Mouse (Mus musculus) neural tube, embryonic 11.5 days (tissue): ENCODE measurements around the gene P3h1. TPM values are rescaled to one million over a fixed set of nuclear protein-coding genes. Genes with fewer than 3 reads are reported as not detected.

ENCODE experiments used
- ATAC-seq: fragments of 200-750 bp; cut with Nextera tagmentation; 2 replicates; pipeline ENCODE4 v1.8.0; 2017; ENCODE audit warnings: moderate number of reproducible peaks, mild to moderate bottlenecking, moderate TSS enrichment, moderate library complexity; ENCODE audit not compliant: insufficient read depth, low FRiP score, low TSS enrichment
- DNase-seq: peaks from one replicate; pipeline ENCODE4 v3.0.0-alpha.2; 2015; ENCODE audit warnings: low spot score
- H3K27ac ChIP-seq: fragments of 300-500 bp; sonication (generic); 2 replicates; pipeline ENCODE4 v1.5.1; 2014; ENCODE audit warnings: low read depth, mild to moderate bottlenecking, low read length
- H3K27me3 ChIP-seq: fragments of 300-500 bp; sonication (generic); 2 replicates; pipeline ENCODE4 v1.6.1; 2014; ENCODE audit warnings: mild to moderate bottlenecking, low read length, mixed read lengths; ENCODE audit not compliant: control insufficient read depth, insufficient read depth
- H3K36me3 ChIP-seq: fragments of 300-500 bp; sonication (generic); 2 replicates; pipeline ENCODE4 v1.6.1; 2014; ENCODE audit warnings: mild to moderate bottlenecking, low read length, moderate library complexity, mixed read lengths; ENCODE audit not compliant: control insufficient read depth, insufficient read depth
- H3K4me1 ChIP-seq: fragments of 300-500 bp; sonication (generic); 2 replicates; pipeline ENCODE4 v1.6.1; 2014; ENCODE audit warnings: low read length, mixed read lengths; ENCODE audit not compliant: control insufficient read depth, insufficient read depth
- H3K4me2 ChIP-seq: fragments of 300-500 bp; sonication (generic); 2 replicates; pipeline ENCODE4 v1.6.1; 2014; ENCODE audit warnings: low read depth, mild to moderate bottlenecking, moderate library complexity
- H3K4me3 ChIP-seq: fragments of 300-500 bp; sonication (generic); 2 replicates; pipeline ENCODE4 v1.5.1; 2014; ENCODE audit warnings: low read depth, low read length
- H3K9ac ChIP-seq: fragments of 300-500 bp; sonication (generic); 2 replicates; pipeline ENCODE4 v1.6.1; 2014; ENCODE audit warnings: mild to moderate bottlenecking, low read length
- H3K9me3 ChIP-seq: fragments of 300-500 bp; sonication (generic); 2 replicates; pipeline ENCODE4 v1.6.1; 2016; ENCODE audit warnings: low read length; ENCODE audit not compliant: control insufficient read depth
- WGBS: fragments of 180-500 bp; shearing (Covaris S2); extraction: QIAGEN DNeasy Blood & Tissue Kit; methylation state at CpG from one replicate; pipeline ENCODE4 v1.1.7; 2014; 5-methylcytosine and 5-hydroxymethylcytosine counted together
- polyA plus RNA-seq: library from polyadenylated mRNA; unstranded; fragments of >200 nt; fragmentation: Nextera tagmentation; extraction: Ambion mirVana; gene quantifications from 2 replicates; pipeline ENCODE4 v1.2.1, GENCODE M21; 2014

P3h1 gene
- polyA plus RNA-seq, 1 experiment from 2014 or later = 21.3 TPM

- no peaks in the 10 kb centered on the region for H3K4me1 ChIP-seq
- H3K4me3 ChIP-seq = no peak overlapping the region
- H3K9me3 ChIP-seq = no peaks in the 10 kb centered on the region
- DNase-seq (no peak), ATAC-seq (peak; percentile 50; the same call in 1 of the 2 replicates)
- H3K27me3 ChIP-seq = no peaks in the 10 kb centered on the region
- no peak overlapping the region for H3K4me2 ChIP-seq
- H3K36me3 ChIP-seq = no peaks in the 10 kb centered on the region
- 44% methylated on average over 9 of the region's 9 CpGs for WGBS
- H3K27ac ChIP-seq = no peak overlapping the region
- H3K9ac ChIP-seq = 0 out of 2 replicates have a peak overlapping the region, but pooled peaks have one; percentile 3
Measured at GRCm38 (mm10) chr4:119254012-119254618, 21.4 kb downstream of the P3h1 start.

DNA sequence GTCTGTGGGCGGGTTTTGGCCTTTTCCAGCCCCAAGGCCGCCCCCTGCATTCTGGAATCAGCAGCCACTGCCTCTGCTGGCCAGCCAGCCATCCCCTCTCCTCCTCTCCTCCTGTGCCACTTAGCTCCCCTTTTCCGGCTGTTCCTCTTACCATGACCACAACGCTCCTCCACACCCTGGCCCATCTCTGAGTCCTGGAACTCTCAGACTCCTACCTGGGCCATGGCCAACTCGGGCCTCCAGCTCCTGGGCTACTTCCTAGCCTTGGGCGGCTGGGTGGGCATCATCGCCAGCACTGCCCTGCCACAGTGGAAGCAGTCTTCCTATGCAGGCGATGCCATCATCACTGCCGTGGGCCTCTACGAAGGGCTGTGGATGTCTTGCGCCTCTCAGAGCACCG is 22.6 kb downstream of the P3h1 start, which contains the start of gene Cldn19:
Gene Cldn19 (plus strand): TSS at position 64 of the 400 bp plus-strand sequence.
- 79% methylated on average over 12 of the region's 12 CpGs for WGBS
- Histone ChIP-seq H3K4me2 (no peak within 1 kb of the TSS), H3K9ac (0 out of 2 replicates have a peak within 1 kb of the TSS, but pooled peaks have one; percentile 3), H3K36me3 (no peaks in the 10 kb centered on the region), H3K9me3 (no peaks in the 10 kb centered on the region), H3K27me3 (no peaks in the 10 kb centered on the region), H3K27ac (no peak within 1 kb of the TSS), H3K4me1 (no peaks in the 10 kb centered on the region), H3K4me3 (no peak within 1 kb of the TSS)
- no peak for ATAC-seq
- no peak for DNase-seq

DNA sequence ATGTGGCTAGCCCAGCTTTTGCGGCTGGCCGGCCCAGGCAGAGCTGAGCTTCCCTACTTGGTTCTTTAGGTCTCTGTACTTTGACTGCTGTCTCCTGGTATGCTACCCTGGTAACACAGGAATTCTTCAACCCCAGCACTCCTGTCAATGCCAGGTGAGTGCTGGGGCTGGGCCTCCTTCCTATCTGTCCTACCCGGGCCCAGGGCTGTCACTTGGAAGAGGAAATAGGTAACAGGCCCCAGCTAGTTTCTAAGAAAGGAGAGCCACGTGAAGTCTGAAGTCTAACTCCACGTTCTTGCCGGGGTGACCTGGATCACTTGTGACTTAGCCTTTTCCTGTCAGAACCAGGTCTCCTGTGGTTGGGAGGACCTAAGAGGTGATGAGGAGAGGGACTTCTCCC is 24.4 kb downstream of the P3h1 start:
- Histone ChIP-seq H3K4me1 (no peaks in the 10 kb centered on the region), H3K9ac (no peak overlapping the region), H3K4me2 (no peak overlapping the region), H3K9me3 (no peaks in the 10 kb centered on the region), H3K4me3 (no peak overlapping the region), H3K36me3 (no peaks in the 10 kb centered on the region), H3K27me3 (no peaks in the 10 kb centered on the region), H3K27ac (no peak overlapping the region)
- WGBS = 80% methylated on average over 6 of the region's 6 CpGs
- no peak for ATAC-seq
- no peak for DNase-seq

DNA sequence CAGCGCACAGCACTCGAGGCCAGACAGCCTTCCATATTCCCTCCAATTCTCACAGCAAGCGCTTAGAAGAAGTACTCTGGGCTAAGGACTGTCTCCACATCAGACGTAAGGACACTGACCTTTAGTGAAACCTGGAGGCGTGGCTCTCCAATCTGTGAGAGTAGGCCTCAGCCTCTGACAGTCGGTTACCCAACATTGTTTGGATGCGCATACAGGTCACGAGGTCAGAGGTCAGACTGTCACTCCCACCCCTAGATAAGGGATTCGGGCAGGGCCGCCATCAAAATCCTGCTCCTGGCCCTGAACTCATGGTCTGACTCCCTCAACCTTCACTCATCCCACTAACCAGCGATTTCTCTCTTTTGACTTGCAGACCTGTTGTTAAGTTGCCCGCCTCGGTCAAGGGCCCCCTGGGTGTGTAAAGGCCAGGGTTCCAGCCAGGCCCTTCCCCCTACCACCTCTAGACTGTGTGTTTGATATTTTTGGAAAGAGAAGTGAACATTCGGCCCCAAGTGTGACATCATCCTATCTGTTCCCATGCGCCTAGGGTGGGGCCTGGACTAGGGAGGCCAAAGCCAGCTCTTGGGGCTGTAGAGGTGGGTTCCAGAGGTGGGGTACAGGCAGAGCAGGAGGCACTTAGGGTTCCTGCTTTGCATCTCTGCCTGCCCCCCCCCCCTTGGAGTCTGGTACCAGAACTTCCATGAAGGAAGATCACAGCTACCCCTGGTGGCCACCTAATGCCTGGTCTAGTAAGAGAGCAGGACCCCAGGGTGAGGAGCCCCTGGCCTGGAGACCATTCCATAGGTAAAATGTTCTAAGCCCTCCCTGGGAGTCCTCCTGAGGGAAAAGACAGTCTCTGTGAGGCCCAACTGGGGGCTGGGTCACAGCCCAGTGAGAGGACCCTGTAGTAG is 26.9 kb downstream of the P3h1 start:
- H3K27me3 ChIP-seq = no peaks in the 10 kb centered on the region
- no peaks in the 10 kb centered on the region for H3K36me3 ChIP-seq
- no peak overlapping the region for H3K4me3 ChIP-seq
- DNase-seq (no peak), ATAC-seq (no peak)
- no peaks in the 10 kb centered on the region for H3K9me3 ChIP-seq
- WGBS = 83% methylated on average over 15 of the region's 15 CpGs
- H3K4me1 ChIP-seq = no peaks in the 10 kb centered on the region
- no peak overlapping the region for H3K27ac ChIP-seq
- no peak overlapping the region for H3K4me2 ChIP-seq
- H3K9ac ChIP-seq = no peak overlapping the region

DNA sequence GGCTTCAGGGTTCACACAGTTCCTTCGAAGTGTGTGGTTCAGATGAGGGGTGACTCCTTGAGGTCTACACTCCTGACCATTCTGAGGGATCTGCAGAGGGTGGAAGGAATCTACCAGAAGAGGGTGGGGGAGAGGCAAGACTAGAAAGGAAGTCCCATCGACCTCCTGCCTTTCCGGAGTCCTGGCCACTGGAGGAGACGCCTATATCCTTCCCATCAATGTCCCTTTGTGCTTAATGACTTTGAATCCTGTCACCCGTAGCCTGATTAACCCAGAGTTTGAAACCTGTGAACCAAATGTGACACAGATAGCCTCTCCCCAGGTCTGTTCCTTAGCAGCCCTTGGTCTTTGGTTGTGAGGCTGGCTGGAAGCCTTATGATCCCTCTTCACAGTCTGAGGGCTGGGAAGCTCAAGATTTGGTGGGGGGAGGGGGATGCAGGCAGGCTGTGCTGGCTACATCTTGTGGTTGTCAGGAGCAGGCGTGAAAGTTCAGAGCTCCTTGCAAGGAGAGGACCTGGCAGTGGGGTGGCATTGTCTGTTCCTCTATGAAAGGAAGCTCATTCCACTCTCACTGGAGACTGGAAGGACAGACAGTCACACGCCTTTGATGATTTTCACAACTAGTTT is 28.5 kb downstream of the P3h1 start:
- no peak overlapping the region for H3K27ac ChIP-seq
- H3K9ac ChIP-seq = no peak overlapping the region
- no peaks in the 10 kb centered on the region for H3K36me3 ChIP-seq
- DNase-seq (no peak), ATAC-seq (no peak)
- H3K4me2 ChIP-seq = no peak overlapping the region
- H3K9me3 ChIP-seq = no peaks in the 10 kb centered on the region
- WGBS = 70% methylated on average over 7 of the region's 7 CpGs
- H3K27me3 ChIP-seq = no peaks in the 10 kb centered on the region
- no peak overlapping the region for H3K4me3 ChIP-seq
- no peaks in the 10 kb centered on the region for H3K4me1 ChIP-seq

DNA sequence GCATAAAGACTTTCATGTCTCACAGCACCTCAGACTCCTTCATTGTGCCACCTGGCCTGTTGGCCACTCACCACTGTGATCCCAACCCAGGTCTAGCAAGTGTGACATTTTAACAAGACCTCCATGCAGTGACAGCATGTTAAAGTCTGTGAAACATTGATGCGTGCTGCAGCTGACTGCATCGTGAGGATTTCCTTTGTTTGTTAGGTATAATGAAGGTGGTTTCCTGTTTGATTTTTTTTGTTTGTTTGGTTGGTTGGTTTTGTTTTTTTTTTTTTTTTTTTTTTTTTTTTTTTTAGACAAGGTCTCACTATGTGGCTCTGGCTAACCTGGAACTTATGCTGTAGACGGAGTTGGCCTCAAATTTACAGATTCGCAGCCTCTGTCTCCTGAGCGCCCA is 29.8 kb downstream of the P3h1 start:
- H3K27ac ChIP-seq = no peak overlapping the region
- H3K4me1 ChIP-seq = no peaks in the 10 kb centered on the region
- no peak overlapping the region for H3K4me3 ChIP-seq
- no peaks in the 10 kb centered on the region for H3K36me3 ChIP-seq
- no peak overlapping the region for H3K9ac ChIP-seq
- H3K4me2 ChIP-seq = no peak overlapping the region
- ATAC-seq (no peak), DNase-seq (no peak)
- H3K27me3 ChIP-seq = no peaks in the 10 kb centered on the region
- H3K9me3 ChIP-seq = no peaks in the 10 kb centered on the region
- 94% methylated on average over 5 of the region's 5 CpGs for WGBS

GRCm38 (mm10) chr4:119263459-119263858 is 30.7 kb downstream of the P3h1 start:
- no peak overlapping the region for H3K9ac ChIP-seq
- whole genome bisulfite sequencing = 87% methylated on average over 3 of the region's 3 CpGs
- H3K4me3 ChIP-seq = no peak overlapping the region
- no peaks in the 10 kb centered on the region for H3K27me3 ChIP-seq
- H3K36me3 ChIP-seq = no peaks in the 10 kb centered on the region
- H3K4me1 ChIP-seq = no peaks in the 10 kb centered on the region
- DNase-seq (no peak), ATAC-seq (no peak)
- no peak overlapping the region for H3K27ac ChIP-seq
- H3K4me2 ChIP-seq = no peak overlapping the region
- no peaks in the 10 kb centered on the region for H3K9me3 ChIP-seq

DNA sequence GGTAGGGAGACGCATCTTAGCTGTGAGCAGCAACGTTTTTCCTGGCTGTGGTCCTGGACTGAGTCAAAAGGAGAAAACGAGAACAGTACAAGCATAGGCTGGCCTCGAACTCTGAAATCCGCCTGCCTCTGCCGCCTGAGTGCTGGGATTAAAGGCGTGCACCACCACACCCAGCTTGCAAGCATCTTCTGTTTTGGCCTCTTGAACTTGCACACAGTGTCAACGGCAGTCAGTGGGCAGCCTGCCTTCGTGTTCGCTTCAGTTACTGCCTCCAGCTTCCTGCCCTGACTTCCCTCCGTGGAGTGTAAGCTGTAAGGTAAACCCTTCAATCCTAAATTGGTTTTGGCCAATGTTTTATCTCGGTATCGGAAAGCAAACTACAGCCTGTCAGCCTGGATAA is 33.9 kb downstream of the P3h1 start:
- 79% methylated on average over 13 of the region's 13 CpGs for WGBS
- no peaks in the 10 kb centered on the region for H3K36me3 ChIP-seq
- no peaks in the 10 kb centered on the region for H3K27me3 ChIP-seq
- no peaks in the 10 kb centered on the region for H3K9me3 ChIP-seq
- no peak overlapping the region for H3K4me2 ChIP-seq
- H3K27ac ChIP-seq = no peak overlapping the region
- DNase-seq (no peak), ATAC-seq (no peak)
- H3K4me3 ChIP-seq = no peak overlapping the region
- H3K9ac ChIP-seq = no peak overlapping the region
- no peaks in the 10 kb centered on the region for H3K4me1 ChIP-seq
